Mouse (Mus musculus) embryonic facial prominence, embryonic 12.5 days (tissue): ENCODE data around the gene Tinagl1. TPM values are rescaled to one million over a fixed set of nuclear protein-coding genes. Genes with fewer than 3 reads are reported as not detected.

Experiments used
- ATAC-seq: fragments of 200-750 bp; cut with Nextera tagmentation; 2 replicates; pipeline ENCODE4 v1.8.0; 2017; ENCODE audit not compliant: insufficient number of reproducible peaks, insufficient read depth, low FRiP score, low TSS enrichment
- H3K27ac ChIP-seq: fragments of 300-500 bp; sonication (generic); 2 replicates; pipeline ENCODE4 v1.5.1; 2016; ENCODE audit warnings: mild to moderate bottlenecking
- H3K27me3 ChIP-seq: fragments of 300-500 bp; sonication (generic); 2 replicates; pipeline ENCODE4 v1.6.1; 2016; ENCODE audit warnings: mild to moderate bottlenecking, moderate library complexity
- H3K36me3 ChIP-seq: fragments of 300-500 bp; sonication (generic); 2 replicates; pipeline ENCODE4 v1.6.1; 2016; ENCODE audit warnings: mild to moderate bottlenecking
- H3K4me1 ChIP-seq: fragments of 300-500 bp; sonication (generic); 2 replicates; pipeline ENCODE4 v1.6.1; 2016
- H3K4me2 ChIP-seq: fragments of 300-500 bp; sonication (generic); replicated peaks from 2 replicates; pipeline ENCODE4 v1.6.1; 2016; ENCODE audit warnings: mild to moderate bottlenecking, moderate library complexity
- H3K4me3 ChIP-seq: fragments of 300-500 bp; sonication (generic); 2 replicates; pipeline ENCODE4 v1.5.1; 2016; ENCODE audit warnings: mild to moderate bottlenecking
- H3K9ac ChIP-seq: fragments of 300-500 bp; sonication (generic); 2 replicates; pipeline ENCODE4 v1.6.1; 2016; ENCODE audit warnings: mild to moderate bottlenecking, moderate library complexity
- H3K9me3 ChIP-seq: fragments of 300-500 bp; sonication (generic); 2 replicates; pipeline ENCODE4 v1.6.1; 2016; ENCODE audit warnings: mild to moderate bottlenecking, moderate library complexity
- WGBS: fragments of 180-500 bp; shearing (Covaris S2); methylation state at CpG from one replicate; pipeline ENCODE4 v1.1.7; 2016; 5-methylcytosine and 5-hydroxymethylcytosine counted together
- polyA plus RNA-seq: library from polyadenylated mRNA; unstranded; fragments of >200 nt; fragmentation: Nextera tagmentation; extraction: Ambion mirVana; gene quantifications from 2 replicates; pipeline ENCODE4 v1.2.1, GENCODE M21; 2016

Tinagl1 gene
- polyA plus RNA-seq, 1 experiment from 2014 or later = 12.9 TPM

- Histone ChIP-seq H3K4me1 (no peaks in the 10 kb centered on the region), H3K9me3 (no peaks in the 10 kb centered on the region), H3K27me3 (no peaks in the 10 kb centered on the region), H3K4me3 (no peak overlapping the region), H3K36me3 (no peaks in the 10 kb centered on the region), H3K27ac (no peak overlapping the region), H3K4me2 (no peak overlapping the region), H3K9ac (no peak overlapping the region)
- 69% methylated on average over 9 of the region's 9 CpGs for WGBS
- no peak for ATAC-seq
Measured at GRCm38 (mm10) chr4:130192266-130192665, 17.3 kb upstream of the Tinagl1 start.

GRCm38 (mm10) chr4:130189606-130190005 lies 14.7 kb upstream of the Tinagl1 start:
- Histone ChIP-seq H3K4me3 (no peak overlapping the region), H3K9ac (no peak overlapping the region), H3K27ac (no peak overlapping the region), H3K4me1 (no peaks in the 10 kb centered on the region), H3K4me2 (no peak overlapping the region), H3K36me3 (no peaks in the 10 kb centered on the region), H3K9me3 (no peaks in the 10 kb centered on the region), H3K27me3 (no peaks in the 10 kb centered on the region)
- 56% methylated on average over 7 of the region's 7 CpGs for WGBS
- no peak for ATAC-seq

- peak; percentile 79; the same call in 1 of the 2 replicates for ATAC-seq
- H3K9me3 ChIP-seq = no peaks in the 10 kb centered on the region
- 3% methylated on average over 13 of the region's 13 CpGs for WGBS
- no peak overlapping the region for H3K27ac ChIP-seq
- H3K27me3 ChIP-seq = no peaks in the 10 kb centered on the region
- no peak overlapping the region for H3K4me3 ChIP-seq
- H3K4me1 ChIP-seq = no peaks in the 10 kb centered on the region
- H3K9ac ChIP-seq = no peak overlapping the region
- no peaks in the 10 kb centered on the region for H3K36me3 ChIP-seq
- H3K4me2 ChIP-seq = peak overlapping the region; percentile 37
Measured at GRCm38 (mm10) chr4:130188806-130189297, 13.9 kb upstream of the Tinagl1 start.

- no peak for ATAC-seq
Measured at GRCm38 (mm10) chr4:130186891-130187290, 12.0 kb upstream of the Tinagl1 start.

GRCm38 (mm10) chr4:130186450-130186849 lies 11.5 kb upstream of the Tinagl1 start:
- Histone ChIP-seq H3K4me1 (0 out of 2 replicates have a peak, but pooled peaks cover 3% of the 10 kb centered on the region), H3K9ac (no peak overlapping the region), H3K27ac (no peak overlapping the region), H3K4me2 (no peak overlapping the region), H3K36me3 (no peaks in the 10 kb centered on the region), H3K27me3 (no peaks in the 10 kb centered on the region), H3K4me3 (no peak overlapping the region), H3K9me3 (no peaks in the 10 kb centered on the region)
- WGBS = 77% methylated on average over 9 of the region's 9 CpGs
- no peak for ATAC-seq

More at GRCm38 (mm10) chr4:130186891-130187290, 12.0 kb upstream of the Tinagl1 start:
- H3K27ac ChIP-seq = no peak overlapping the region
- no peaks in the 10 kb centered on the region for H3K36me3 ChIP-seq
- 73% methylated on average over 12 of the region's 12 CpGs for WGBS
- no peaks in the 10 kb centered on the region for H3K27me3 ChIP-seq
- no peak overlapping the region for H3K4me2 ChIP-seq
- H3K4me1 ChIP-seq = 0 out of 2 replicates have a peak, but pooled peaks cover 3% of the 10 kb centered on the region
- H3K9me3 ChIP-seq = no peaks in the 10 kb centered on the region
- no peak overlapping the region for H3K9ac ChIP-seq
- H3K4me3 ChIP-seq = no peak overlapping the region

- Histone ChIP-seq H3K9me3 (no peaks in the 10 kb centered on the region), H3K27me3 (no peaks in the 10 kb centered on the region), H3K27ac (no peak overlapping the region), H3K36me3 (no peaks in the 10 kb centered on the region), H3K4me3 (no peak overlapping the region), H3K9ac (peak overlapping the region; percentile 32; the same call in 1 of the 2 replicates), H3K4me2 (no peak overlapping the region), H3K4me1 (0 out of 2 replicates have a peak, but pooled peaks cover 3% of the 10 kb centered on the region)
- 82% methylated on average over 5 of the region's 5 CpGs for WGBS
- ATAC-seq = no peak
Measured at GRCm38 (mm10) chr4:130183879-130184278, 9.0 kb upstream of the Tinagl1 start.

GRCm38 (mm10) chr4:130183023-130183422 lies 8.1 kb upstream of the Tinagl1 start:
- H3K36me3 ChIP-seq = no peaks in the 10 kb centered on the region
- H3K9me3 ChIP-seq = no peaks in the 10 kb centered on the region
- 0 out of 2 replicates have a peak, but pooled peaks cover 3% of the 10 kb centered on the region for H3K4me1 ChIP-seq
- H3K4me2 ChIP-seq = no peak overlapping the region
- 72% methylated on average over 13 of the region's 13 CpGs for WGBS
- no peak overlapping the region for H3K9ac ChIP-seq
- ATAC-seq = no peak
- H3K27me3 ChIP-seq = no peaks in the 10 kb centered on the region
- no peak overlapping the region for H3K27ac ChIP-seq
- H3K4me3 ChIP-seq = no peak overlapping the region

GRCm38 (mm10) chr4:130181886-130182285 lies 7.0 kb upstream of the Tinagl1 start:
- H3K36me3 ChIP-seq = no peaks in the 10 kb centered on the region
- no peaks in the 10 kb centered on the region for H3K27me3 ChIP-seq
- H3K9me3 ChIP-seq = no peaks in the 10 kb centered on the region
- H3K9ac ChIP-seq = no peak overlapping the region
- no peak overlapping the region for H3K27ac ChIP-seq
- 74% methylated on average over 4 of the region's 4 CpGs for WGBS
- H3K4me2 ChIP-seq = no peak overlapping the region
- ATAC-seq = no peak
- H3K4me3 ChIP-seq = no peak overlapping the region
- 0 out of 2 replicates have a peak, but pooled peaks cover 3% of the 10 kb centered on the region for H3K4me1 ChIP-seq

- no peak for ATAC-seq
- Histone ChIP-seq H3K4me1 (peaks cover 4% of the 10 kb centered on the region; the same call in 1 of the 2 replicates), H3K4me3 (no peak overlapping the region), H3K36me3 (no peaks in the 10 kb centered on the region), H3K4me2 (no peak overlapping the region), H3K27ac (no peak overlapping the region), H3K27me3 (no peaks in the 10 kb centered on the region), H3K9ac (no peak overlapping the region), H3K9me3 (no peaks in the 10 kb centered on the region)
- 62% methylated on average over 7 of the region's 7 CpGs for WGBS
Measured at GRCm38 (mm10) chr4:130180909-130181602, 6.1 kb upstream of the Tinagl1 start.

GRCm38 (mm10) chr4:130179876-130180275 lies 5.0 kb upstream of the Tinagl1 start:
- Histone ChIP-seq H3K9me3 (no peaks in the 10 kb centered on the region), H3K27me3 (peaks cover 10% of the 10 kb centered on the region; the same call in 1 of the 2 replicates), H3K4me2 (no peak overlapping the region), H3K9ac (no peak overlapping the region), H3K36me3 (no peaks in the 10 kb centered on the region), H3K4me1 (peaks cover 15% of the 10 kb centered on the region), H3K27ac (no peak overlapping the region), H3K4me3 (no peak overlapping the region)
- no peak for ATAC-seq
- 84% methylated on average over 3 of the region's 3 CpGs for WGBS

- H3K27ac ChIP-seq = 0 out of 2 replicates have a peak overlapping the region, but pooled peaks have one; percentile 30
- no peak overlapping the region for H3K4me3 ChIP-seq
- H3K27me3 ChIP-seq = peaks cover 31% of the 10 kb centered on the region
- H3K36me3 ChIP-seq = no peaks in the 10 kb centered on the region
- H3K4me2 ChIP-seq = no peak overlapping the region
- WGBS = 54% methylated on average over 7 of the region's 7 CpGs
- H3K9me3 ChIP-seq = no peaks in the 10 kb centered on the region
- H3K4me1 ChIP-seq = peaks cover 23% of the 10 kb centered on the region
- no peak for ATAC-seq
- H3K9ac ChIP-seq = no peak overlapping the region
Measured at GRCm38 (mm10) chr4:130177536-130177935, 2.6 kb upstream of the Tinagl1 start.

- H3K27me3 ChIP-seq = peaks cover 31% of the 10 kb centered on the region
- no peak overlapping the region for H3K27ac ChIP-seq
- 73% methylated on average over 4 of the region's 4 CpGs for WGBS
- H3K4me1 ChIP-seq = peaks cover 27% of the 10 kb centered on the region
- no peak overlapping the region for H3K9ac ChIP-seq
- H3K4me2 ChIP-seq = no peak overlapping the region
- H3K9me3 ChIP-seq = no peaks in the 10 kb centered on the region
- no peak overlapping the region for H3K4me3 ChIP-seq
- no peak for ATAC-seq
- no peaks in the 10 kb centered on the region for H3K36me3 ChIP-seq
Measured at GRCm38 (mm10) chr4:130177087-130177486, 2.2 kb upstream of the Tinagl1 start.
